Mouse (Mus musculus) testis, adult 2 months (tissue): ENCODE measurements at regions not wholly inside any gene's neighbourhood (a gene's known extent, or its start where the extent isn't known, plus 50 kb on each side); places are given as distances from the start of the nearest gene placed in this dataset.

Experiments used
- CTCF ChIP-seq: fragments of 200-500 bp; IDR thresholded peaks from 2 replicates; pipeline ENCODE4 v1.5.1; 2012; ENCODE audit warnings: low read depth, mild to moderate bottlenecking, inconsistent platforms, low read length, moderate library complexity; ENCODE audit not compliant: control insufficient read depth, insufficient read depth, insufficient replicate concordance
- POLR2A ChIP-seq: fragments of 200-500 bp; IDR thresholded peaks from 2 replicates; pipeline ENCODE4 v1.6.1; 2012; ENCODE audit warnings: low read depth, mild to moderate bottlenecking, inconsistent platforms, low read length, moderate library complexity; ENCODE audit not compliant: control insufficient read depth

GRCm38 (mm10) chr14:46508871-46509270, 118.4 kb upstream of the Bmp4 start:
- no peak for TF ChIP-seq POLR2A
- TF ChIP-seq CTCF: no peak
